Mouse (Mus musculus): ENCODE data around the gene Nhlrc3. TPM values are rescaled to one million over a fixed set of nuclear protein-coding genes. Genes with fewer than 3 reads are reported as not detected.

Nhlrc3 gene
- total RNA-seq (2023; ENCODE audit: inconsistent age), result 14.7 to 18.4 TPM (median 16.5 TPM) in 4 replicates

GRCm38 (mm10) chr3:53463046-53463764 is at the start of gene Nhlrc3, which contains the start of gene Proser1:
TSS of gene Nhlrc3 (minus strand) at chr3:53463332.
TSS of gene Proser1 (plus strand) at chr3:53463666.

GRCm38 (mm10) chr3:53488353-53488752 is 25.2 kb upstream of the Nhlrc3 start, which contains the start of gene Stoml3:
TSS of gene Stoml3 (plus strand) at chr3:53488653.

Other genes with a start within 250 kb of the Nhlrc3 start
- gene Proser1, start 334 bp upstream of the Nhlrc3 start, total RNA-seq (2023; ENCODE audit: inconsistent age), result 41.4 to 49.7 TPM (median 45.4 TPM) in 4 replicates
- not detected in 4 replicates for gene Stoml3, start 25.3 kb upstream of the Nhlrc3 start, total RNA-seq (2023; ENCODE audit: inconsistent age)
- not detected in 4 replicates for gene Frem2, start 194.0 kb upstream of the Nhlrc3 start, total RNA-seq (2023; ENCODE audit: inconsistent age)

Measured in B cell, adult (primary cell).